Mouse (Mus musculus) heart, embryonic 11.5 days (tissue): ENCODE measurements around the gene Erp27. TPM values are rescaled to one million over a fixed set of nuclear protein-coding genes. Genes with fewer than 3 reads are reported as not detected.
A peak's percentile ranks its signal among the peaks of the same experiment; 100 is the strongest.

Experiments
- ATAC-seq: fragments of 200-750 bp; cut with Nextera tagmentation; replicated peaks from 2 replicates; pipeline ENCODE4 v1.8.0; 2017; ENCODE audit warnings: moderate library complexity; ENCODE audit not compliant: insufficient number of reproducible peaks, low FRiP score, low TSS enrichment
- H3K27ac ChIP-seq: fragments of 300-500 bp; sonication (generic); 2 replicates; pipeline ENCODE4 v1.5.1; 2014; ENCODE audit warnings: mild to moderate bottlenecking, low read depth, low read length
- H3K27me3 ChIP-seq: fragments of 300-500 bp; sonication (generic); 2 replicates; pipeline ENCODE4 v1.6.1; 2014; ENCODE audit warnings: mild to moderate bottlenecking, low read length, mixed read lengths; ENCODE audit not compliant: control insufficient read depth, insufficient read depth
- H3K36me3 ChIP-seq: fragments of 300-500 bp; sonication (generic); 2 replicates; pipeline ENCODE4 v1.6.1; 2014; ENCODE audit warnings: mild to moderate bottlenecking, low read length, moderate library complexity, mixed read lengths; ENCODE audit not compliant: control insufficient read depth, insufficient read depth
- H3K4me1 ChIP-seq: fragments of 300-500 bp; sonication (generic); 2 replicates; pipeline ENCODE4 v1.6.1; 2014; ENCODE audit warnings: low read length; ENCODE audit not compliant: control insufficient read depth, insufficient read depth
- H3K4me2 ChIP-seq: fragments of 300-500 bp; sonication (generic); 2 replicates; pipeline ENCODE4 v1.6.1; 2014; ENCODE audit warnings: mild to moderate bottlenecking, moderate library complexity
- H3K4me3 ChIP-seq: fragments of 300-500 bp; sonication (generic); 2 replicates; pipeline ENCODE4 v1.5.1; 2014; ENCODE audit warnings: low read depth, low read length
- H3K9ac ChIP-seq: fragments of 300-500 bp; sonication (generic); 2 replicates; pipeline ENCODE4 v1.6.1; 2014; ENCODE audit warnings: mild to moderate bottlenecking, low read depth, low read length, moderate library complexity
- H3K9me3 ChIP-seq: fragments of 300-500 bp; sonication (generic); replicated peaks from 2 replicates; pipeline ENCODE4 v1.6.1; 2016; ENCODE audit warnings: low read length; ENCODE audit not compliant: control insufficient read depth
- WGBS: fragments of 180-500 bp; shearing (Covaris S2); extraction: QIAGEN DNeasy Blood & Tissue Kit; methylation state at CpG from one replicate; pipeline ENCODE4 v1.1.7; 2014; ENCODE audit not compliant: insufficient replicate concordance; 5-methylcytosine and 5-hydroxymethylcytosine counted together
- polyA plus RNA-seq: library from polyadenylated mRNA; unstranded; fragments of >200 nt; fragmentation: Nextera tagmentation; extraction: Ambion mirVana; gene quantifications from 2 replicates; pipeline ENCODE4 v1.2.1, GENCODE M21; 2014

The Erp27 gene
- polyA plus RNA-seq, 1 experiment from 2014 or later: 1.3 TPM

GRCm38 (mm10) chr6:136875670-136876069 lies 46.3 kb downstream of the Erp27 start, which contains the start of gene Mgp:
TSS of gene Mgp (minus strand) at chr6:136875823.
- Histone ChIP-seq H3K27me3 (no peaks in the 10 kb centered on the region), H3K9ac (peak within 1 kb of the TSS; percentile 64), H3K4me2 (peak within 1 kb of the TSS; percentile 50), H3K4me3 (peak within 1 kb of the TSS; percentile 28), H3K4me1 (peaks cover 9% of the 10 kb centered on the region), H3K9me3 (no peaks in the 10 kb centered on the region), H3K36me3 (no peaks in the 10 kb centered on the region), H3K27ac (no peak within 1 kb of the TSS)
- WGBS: 24% methylated on average over 9 of the region's 9 CpGs
- 0 out of 2 replicates have a peak, but pooled peaks have one; percentile 35 for ATAC-seq

- Histone ChIP-seq H3K4me2 (peak overlapping the region; percentile 20), H3K27ac (no peak overlapping the region), H3K9ac (no peak overlapping the region), H3K27me3 (no peaks in the 10 kb centered on the region), H3K36me3 (no peaks in the 10 kb centered on the region), H3K4me1 (peaks cover 9% of the 10 kb centered on the region), H3K4me3 (no peak overlapping the region), H3K9me3 (no peaks in the 10 kb centered on the region)
- ATAC-seq: no peak
- WGBS: 43% methylated on average over 8 of the region's 8 CpGs
Observed at GRCm38 (mm10) chr6:136874599-136874998, 47.4 kb downstream of the Erp27 start.

GRCm38 (mm10) chr6:136868921-136869320 lies 53.1 kb downstream of the Erp27 start:
- no peak overlapping the region for H3K9ac ChIP-seq
- 78% methylated on average over 5 of the region's 5 CpGs for WGBS
- no peak overlapping the region for H3K4me2 ChIP-seq

GRCm38 (mm10) chr6:136866150-136866549 lies 55.8 kb downstream of the Erp27 start:
- Histone ChIP-seq H3K36me3 (no peaks in the 10 kb centered on the region), H3K9me3 (no peaks in the 10 kb centered on the region), H3K4me2 (no peak overlapping the region), H3K9ac (no peak overlapping the region), H3K4me1 (no peaks in the 10 kb centered on the region), H3K27me3 (no peaks in the 10 kb centered on the region), H3K4me3 (no peak overlapping the region), H3K27ac (no peak overlapping the region)
- 68% methylated on average over 4 of the region's 4 CpGs for WGBS
- no peak for ATAC-seq

More at GRCm38 (mm10) chr6:136868921-136869320, 53.1 kb downstream of the Erp27 start:
- H3K9me3 ChIP-seq: no peaks in the 10 kb centered on the region
- no peak overlapping the region for H3K4me3 ChIP-seq
- H3K27me3 ChIP-seq: no peaks in the 10 kb centered on the region
- no peak overlapping the region for H3K27ac ChIP-seq
- no peaks in the 10 kb centered on the region for H3K36me3 ChIP-seq
- ATAC-seq: no peak
- no peaks in the 10 kb centered on the region for H3K4me1 ChIP-seq

GRCm38 (mm10) chr6:136865360-136865759 lies 56.6 kb downstream of the Erp27 start:
- Histone ChIP-seq H3K27ac (no peak overlapping the region), H3K9me3 (no peaks in the 10 kb centered on the region), H3K4me2 (no peak overlapping the region), H3K36me3 (no peaks in the 10 kb centered on the region), H3K9ac (no peak overlapping the region), H3K4me1 (peaks cover 4% of the 10 kb centered on the region; the same call in 1 of the 2 replicates), H3K27me3 (no peaks in the 10 kb centered on the region), H3K4me3 (no peak overlapping the region)
- no peak for ATAC-seq
- 76% methylated on average over 5 of the region's 5 CpGs for WGBS

- H3K27ac ChIP-seq: no peak overlapping the region
Observed at GRCm38 (mm10) chr6:136861020-136861419, 61.0 kb downstream of the Erp27 start.

GRCm38 (mm10) chr6:136858420-136858819 lies 63.6 kb downstream of the Erp27 start:
- H3K27ac ChIP-seq: peak overlapping the region; percentile 97
- H3K4me3 ChIP-seq: peak overlapping the region; percentile 38; the same call in 1 of the 2 replicates
- H3K27me3 ChIP-seq: no peaks in the 10 kb centered on the region
- H3K4me2 ChIP-seq: peak overlapping the region; percentile 57
- H3K4me1 ChIP-seq: peaks cover 41% of the 10 kb centered on the region
- no peaks in the 10 kb centered on the region for H3K9me3 ChIP-seq
- WGBS: 38% methylated on average over 8 of the region's 8 CpGs
- no peak overlapping the region for H3K9ac ChIP-seq
- ATAC-seq: no peak
- no peaks in the 10 kb centered on the region for H3K36me3 ChIP-seq

More at GRCm38 (mm10) chr6:136861020-136861419, 61.0 kb downstream of the Erp27 start:
- ATAC-seq: no peak
- H3K27me3 ChIP-seq: no peaks in the 10 kb centered on the region
- no peak overlapping the region for H3K4me2 ChIP-seq
- 43% methylated on average over 9 of the region's 9 CpGs for WGBS
- H3K36me3 ChIP-seq: no peaks in the 10 kb centered on the region
- no peak overlapping the region for H3K9ac ChIP-seq
- H3K4me3 ChIP-seq: no peak overlapping the region
- peaks cover 35% of the 10 kb centered on the region for H3K4me1 ChIP-seq
- no peaks in the 10 kb centered on the region for H3K9me3 ChIP-seq

- Histone ChIP-seq H3K4me2 (peak overlapping the region; percentile 57), H3K9me3 (no peaks in the 10 kb centered on the region), H3K4me3 (peak overlapping the region; percentile 38), H3K36me3 (no peaks in the 10 kb centered on the region), H3K27me3 (no peaks in the 10 kb centered on the region), H3K4me1 (peaks cover 42% of the 10 kb centered on the region), H3K9ac (peak overlapping the region; percentile 75), H3K27ac (peak overlapping the region; percentile 97)
- WGBS: 6% methylated on average over 11 of the region's 11 CpGs
- peak; percentile 60 for ATAC-seq
Observed at GRCm38 (mm10) chr6:136857873-136858260, 64.1 kb downstream of the Erp27 start.
